Comparison of ENCODE assay signal across 32 mouse cellular contexts in genomic region chr15:8463521-8463920, GRCm38 (mm10). TPM values are rescaled to one million over a fixed set of nuclear protein-coding genes. Genes with fewer than 3 reads are reported as not detected.
"Had no signal": no experiment of that assay in that cellular context is flagged by ENCODE, and none has a peak within 500 bp of the region (broad histone marks: within the 10 kb centered on the region; RNA-seq: fewer than 3 reads in every experiment).

No protein-coding gene starts in this region.

- H3K27me3 ChIP-seq: heart, embryonic 13.5 days; heart, embryonic 15.5 days; hindbrain, embryonic 12.5 days; intestine, embryonic 15.5 days; limb, embryonic 13.5 days; limb, embryonic 15.5 days; liver, embryonic 13.5 days; liver, embryonic 15.5 days had no signal

- H3K9me3 ChIP-seq: heart, embryonic 13.5 days; heart, embryonic 15.5 days; hindbrain, embryonic 10.5 days; hindbrain, embryonic 12.5 days; intestine, embryonic 15.5 days; limb, embryonic 13.5 days; limb, embryonic 15.5 days; liver, embryonic 13.5 days; liver, embryonic 15.5 days had no signal

- H3K27ac ChIP-seq: gastrocnemius, adult 2 months; heart, embryonic 13.5 days; heart, embryonic 15.5 days; hindbrain, embryonic 10.5 days; hindbrain, embryonic 12.5 days; hindbrain, embryonic 14.5 days; intestine, embryonic 15.5 days; limb, embryonic 13.5 days; limb, embryonic 15.5 days; liver, embryonic 13.5 days; liver, embryonic 15.5 days had no signal

- DNase-seq: gastrocnemius, adult 2 months; gastrocnemius, postnatal 10 days; gastrocnemius, postnatal 25 days; heart, adult 18-20 months; heart, postnatal 10 days; heart, postnatal 4 days; kidney, adult 18-20 months; kidney, adult 8-10 months; kidney, postnatal 10 days; kidney, postnatal 25 days; kidney, postnatal 4 days; layer of hippocampus, adult 9-11 months; layer of hippocampus, postnatal 36 days; left cerebral cortex, postnatal 4 days; liver, embryonic 13.5 days had no signal

- H3K4me1 ChIP-seq: heart, embryonic 13.5 days; heart, embryonic 15.5 days; hindbrain, embryonic 10.5 days; hindbrain, embryonic 12.5 days; intestine, embryonic 15.5 days; limb, embryonic 13.5 days; limb, embryonic 15.5 days had no signal

- H3K4me3 ChIP-seq: gastrocnemius, adult 2 months; heart, embryonic 13.5 days; heart, embryonic 15.5 days; hindbrain, embryonic 10.5 days; hindbrain, embryonic 12.5 days; intestine, embryonic 15.5 days; limb, embryonic 13.5 days; limb, embryonic 15.5 days; liver, embryonic 13.5 days; liver, embryonic 15.5 days had no signal

- ATAC-seq: hindbrain, embryonic 16.5 days; inflammation-experienced regulatory T-cells, adult 6 months; intestine, embryonic 15.5 days; intestine, postnatal 0 days had no signal

- H3K9ac ChIP-seq: heart, embryonic 13.5 days; heart, embryonic 15.5 days; hindbrain, embryonic 12.5 days; hindbrain, embryonic 14.5 days; intestine, embryonic 15.5 days; limb, embryonic 13.5 days; limb, embryonic 15.5 days; liver, embryonic 13.5 days; liver, embryonic 15.5 days had no signal

- H3K36me3 ChIP-seq: heart, embryonic 13.5 days; heart, embryonic 15.5 days; hindbrain, embryonic 10.5 days; hindbrain, embryonic 12.5 days; intestine, embryonic 15.5 days; limb, embryonic 13.5 days; limb, embryonic 15.5 days; liver, embryonic 13.5 days; liver, embryonic 15.5 days had no signal

- H3K4me2 ChIP-seq: heart, embryonic 11.5 days; heart, embryonic 13.5 days; heart, embryonic 15.5 days; hindbrain, embryonic 12.5 days; hindbrain, embryonic 14.5 days; intestine, embryonic 15.5 days; limb, embryonic 13.5 days; limb, embryonic 15.5 days; liver, embryonic 13.5 days; liver, embryonic 15.5 days had no signal

RNA-seq across cellular contexts. Expression of gene Gm2310, which starts 56.2 kb away (rescaled TPM):
- polyA plus RNA-seq: heart, embryonic 11.5 days; heart, embryonic 13.5 days; heart, embryonic 15.5 days; hindbrain, embryonic 10.5 days; hindbrain, embryonic 12.5 days; hindbrain, embryonic 14.5 days; hindbrain, embryonic 16.5 days; intestine, embryonic 15.5 days; intestine, postnatal 0 days; kidney, embryonic 14.5 days; kidney, embryonic 16.5 days; limb, embryonic 11.5 days; limb, embryonic 13.5 days; limb, embryonic 15.5 days; liver, adult 2 months; liver, embryonic 13.5 days; liver, embryonic 15.5 days had no signal
